Mouse (Mus musculus) right cerebral cortex, postnatal 14 days (tissue): ENCODE measurements at regions not wholly inside any gene's neighbourhood (a gene's known extent, or its start where the extent isn't known, plus 50 kb on each side); places are given as distances from the start of the nearest gene placed in this dataset.
"Not testable (repeated sequence)": the region's sequence is repeated elsewhere in the genome, so short reads cannot be mapped to it uniquely, and the experiment has no call there.

Experiments
- DNase-seq: peaks from one replicate; pipeline ENCODE4 v3.0.0; 2022

DNA sequence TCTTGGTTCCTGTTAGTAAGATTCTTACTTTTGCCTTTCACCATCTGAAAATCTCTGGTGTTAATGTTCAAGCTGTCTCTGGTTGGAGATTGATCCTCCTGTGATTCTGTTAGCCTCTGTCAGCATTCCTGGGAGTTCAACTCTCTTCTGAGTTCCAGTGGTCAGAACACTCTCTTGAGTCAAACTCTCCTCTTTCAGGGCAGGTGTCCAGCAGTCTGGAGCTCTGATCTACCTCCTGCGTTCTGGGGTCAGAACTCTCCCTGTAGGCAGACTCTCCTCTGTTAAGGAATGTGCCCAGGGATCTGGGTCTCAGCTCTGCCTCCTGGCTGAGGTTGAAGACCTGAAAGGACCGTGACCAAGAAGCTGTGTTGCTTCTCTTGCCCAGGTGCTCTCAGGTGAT, 581.3 kb downstream of the H2al1n start:
- DNase-seq: not testable (repeated sequence)

DNA sequence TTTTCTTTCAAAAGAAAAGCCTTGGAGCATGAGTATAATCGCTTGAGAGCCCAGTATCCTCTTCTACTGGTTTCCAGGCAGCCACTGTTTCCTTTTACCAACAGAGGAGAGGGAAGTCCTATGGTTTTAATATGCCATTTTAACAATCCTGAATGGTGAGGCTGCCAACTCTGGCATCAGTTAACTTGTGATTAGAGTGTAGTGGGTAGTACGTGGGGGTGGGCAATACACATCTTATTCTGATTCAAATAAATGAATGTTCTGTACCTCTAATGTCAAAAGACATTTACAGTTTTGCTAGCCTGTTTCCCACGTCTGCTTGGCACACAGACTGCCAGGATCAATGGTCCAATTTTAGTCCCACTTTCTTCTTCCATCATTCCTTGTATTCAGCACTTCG, 624.9 kb downstream of the H2al1n start:
- no peak for DNase-seq

DNA sequence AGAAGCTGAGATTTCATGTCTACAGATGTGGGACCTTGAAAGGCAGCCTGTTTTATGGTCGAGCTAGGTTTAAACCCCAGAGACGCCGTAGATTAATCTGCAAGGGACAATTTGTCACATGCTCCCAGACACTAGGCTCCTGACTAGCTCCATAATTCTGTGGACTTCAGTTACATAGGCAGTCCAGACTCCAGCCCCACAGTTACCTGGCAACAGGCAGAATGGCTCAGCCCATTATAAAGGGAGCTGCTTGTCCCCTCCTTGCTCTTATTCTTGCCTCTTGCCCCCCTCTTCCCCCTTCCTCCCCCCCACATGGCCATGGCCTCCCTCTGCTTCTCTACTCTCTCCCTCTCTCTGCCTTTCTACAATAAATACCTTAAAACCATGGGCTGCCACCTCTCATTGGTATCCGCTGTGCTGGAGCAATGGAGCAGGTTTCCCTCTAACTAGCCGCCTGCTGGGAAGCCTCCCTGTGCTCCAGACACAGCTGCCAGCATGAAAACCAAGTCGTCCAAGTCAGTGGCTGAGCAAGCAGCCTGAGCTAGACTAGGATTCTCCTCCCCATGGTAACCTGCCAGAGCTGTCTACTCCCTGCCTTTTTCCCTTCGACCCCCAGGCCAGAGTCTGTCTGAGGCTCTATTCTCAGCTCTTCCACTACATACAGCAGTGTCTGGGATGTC, 628.9 kb downstream of the H2al1n start:
- no peak for DNase-seq

DNA sequence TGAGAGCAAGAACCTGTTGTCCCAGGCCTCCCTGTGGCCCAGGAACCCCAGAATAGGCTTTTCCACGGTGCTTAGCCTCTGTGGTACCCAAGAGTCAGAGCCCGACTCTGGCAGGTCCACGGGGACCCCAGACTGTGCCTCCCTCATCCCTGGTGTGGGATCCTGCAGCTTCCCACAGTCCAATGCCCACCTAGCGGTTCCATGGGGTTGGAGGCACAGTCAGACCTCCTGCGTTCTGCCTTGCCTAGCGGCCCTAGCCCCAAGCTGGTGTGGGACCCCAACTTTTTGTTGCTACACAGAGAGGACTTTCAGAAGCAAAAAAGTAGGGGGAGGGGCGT, 629.4 kb downstream of the H2al1n start:
- DNase-seq: no peak

DNA sequence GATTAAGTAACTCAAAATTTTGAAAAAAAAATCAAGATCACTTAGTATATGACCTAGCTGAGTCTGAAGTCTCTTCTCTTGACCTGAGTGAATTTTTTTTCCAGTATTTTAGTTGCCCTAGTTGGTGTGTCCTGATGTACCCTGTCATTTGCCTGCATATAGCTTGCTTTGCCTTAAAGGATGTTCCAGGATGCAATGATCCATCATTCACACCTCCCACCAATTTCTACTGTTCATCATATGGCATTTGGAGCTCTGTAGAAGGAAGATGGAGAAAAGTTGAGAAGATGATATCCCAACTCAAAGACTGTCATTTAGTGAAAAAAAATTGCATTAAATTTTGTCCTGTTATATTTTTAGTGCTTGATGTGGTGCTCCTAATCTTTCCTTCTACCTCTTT, 634.4 kb downstream of the H2al1n start:
- no peak for DNase-seq

DNA sequence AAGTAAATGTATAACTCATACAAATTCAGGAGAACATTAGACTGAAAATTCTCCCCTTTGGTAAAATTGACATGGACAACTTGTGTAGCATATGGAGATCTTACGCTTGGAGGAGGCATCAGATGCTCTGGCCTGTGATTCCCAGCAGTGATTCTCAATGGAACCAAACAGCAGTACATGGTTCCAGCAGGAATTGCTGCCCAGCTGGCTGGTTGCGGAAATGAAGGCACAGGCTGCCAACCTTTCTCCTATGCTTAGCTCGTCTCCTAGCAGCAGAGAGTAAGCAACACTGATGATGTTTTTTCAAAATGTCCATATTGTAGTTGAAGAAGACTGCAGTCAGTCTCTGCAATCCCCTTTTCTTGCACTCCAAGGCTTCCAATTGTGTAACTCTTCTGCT, 673.7 kb downstream of the H2al1n start:
- DNase-seq: peak; percentile 2
